Mouse (Mus musculus) cerebellum, adult 2 months (tissue): Measurements from ENCODE around the gene Rbck1. TPM values are rescaled to one million over a fixed set of nuclear protein-coding genes. Genes with fewer than 3 reads are reported as not detected.

ENCODE experiments used
- DNase-seq, 2 experiments: peaks; one replicate each; pipeline ENCODE4 v3.0.0; 2021
- H3K27ac ChIP-seq: fragments of 200-500 bp; 2 replicates; pipeline ENCODE4 v1.5.1; 2012; ENCODE audit warnings: low read length, control low read depth, inconsistent platforms; ENCODE audit not compliant: insufficient read depth
- H3K27me3 ChIP-seq: fragments of 200-500 bp; 2 replicates; pipeline ENCODE4 v1.6.1; 2012; ENCODE audit warnings: inconsistent platforms, mild to moderate bottlenecking, low read length, moderate library complexity; ENCODE audit not compliant: control insufficient read depth, insufficient read depth
- H3K4me1 ChIP-seq: fragments of 200-500 bp; 2 replicates; pipeline ENCODE4 v1.6.1; 2011; ENCODE audit warnings: low read length; ENCODE audit not compliant: control insufficient read depth, insufficient read depth
- H3K4me3 ChIP-seq: fragments of 200-500 bp; replicated peaks from 2 replicates; pipeline ENCODE3; 2011; ENCODE audit warnings: mild to moderate bottlenecking, low read depth, low read length, control low read depth; ENCODE audit not compliant: insufficient read depth
- CTCF ChIP-seq: fragments of 200-500 bp; IDR thresholded peaks from 2 replicates; pipeline ENCODE4 v1.5.1; 2011; ENCODE audit warnings: low read depth, mild to moderate bottlenecking, control low read depth, low read length, moderate library complexity, borderline replicate concordance; ENCODE audit not compliant: insufficient read depth
- POLR2A ChIP-seq: fragments of 200-500 bp; IDR thresholded peaks from 2 replicates; pipeline ENCODE4 v1.6.1; 2011; ENCODE audit warnings: low read length, control low read depth, borderline replicate concordance; ENCODE audit not compliant: insufficient read depth
- WGBS: fragments of 180-500 bp; shearing (Covaris S2); methylation state at CpG from one replicate; pipeline ENCODE4 v1.1.7; 2018; 5-methylcytosine and 5-hydroxymethylcytosine counted together
- polyA plus RNA-seq: library from polyadenylated mRNA; depleted of rRNA; stranded (reverse); fragments of >200 nt; gene quantifications from 2 replicates; pipeline ENCODE4 v1.2.3, GENCODE M21; 2012

Rbck1 gene
- polyA plus RNA-seq, 1 experiment: 208 TPM

DNA sequence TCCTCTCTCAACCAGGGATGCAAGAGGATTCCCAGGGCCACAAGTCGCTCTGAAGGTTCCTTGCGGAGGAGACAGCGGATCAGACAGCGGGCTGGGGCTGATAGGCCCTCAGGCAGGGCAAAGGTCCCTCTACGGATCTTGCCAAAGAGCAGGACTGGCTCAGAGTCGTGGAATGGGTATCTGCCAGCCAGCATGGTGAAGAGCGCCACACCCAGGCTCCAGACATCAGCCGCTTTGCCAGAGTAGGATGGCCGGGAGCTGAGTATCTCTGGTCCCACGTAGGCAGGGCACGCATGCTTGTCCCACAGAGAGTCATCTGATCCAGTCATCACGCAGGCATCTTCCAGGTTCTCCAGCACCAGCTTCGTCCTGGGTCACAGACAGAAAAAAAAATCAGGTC, 5.9 kb upstream of the Rbck1 start:
- H3K27ac ChIP-seq: no peak overlapping the region
- TF ChIP-seq POLR2A (no peak), CTCF (no peak)
- H3K4me3 ChIP-seq: no peak overlapping the region
- whole genome bisulfite sequencing: 88% methylated on average over 13 of the region's 13 CpGs
- no peaks in the 10 kb centered on the region; the same call in 1 of the 2 replicates for H3K4me1 ChIP-seq
- no peak for DNase-seq
- H3K27me3 ChIP-seq: no peaks in the 10 kb centered on the region

DNA sequence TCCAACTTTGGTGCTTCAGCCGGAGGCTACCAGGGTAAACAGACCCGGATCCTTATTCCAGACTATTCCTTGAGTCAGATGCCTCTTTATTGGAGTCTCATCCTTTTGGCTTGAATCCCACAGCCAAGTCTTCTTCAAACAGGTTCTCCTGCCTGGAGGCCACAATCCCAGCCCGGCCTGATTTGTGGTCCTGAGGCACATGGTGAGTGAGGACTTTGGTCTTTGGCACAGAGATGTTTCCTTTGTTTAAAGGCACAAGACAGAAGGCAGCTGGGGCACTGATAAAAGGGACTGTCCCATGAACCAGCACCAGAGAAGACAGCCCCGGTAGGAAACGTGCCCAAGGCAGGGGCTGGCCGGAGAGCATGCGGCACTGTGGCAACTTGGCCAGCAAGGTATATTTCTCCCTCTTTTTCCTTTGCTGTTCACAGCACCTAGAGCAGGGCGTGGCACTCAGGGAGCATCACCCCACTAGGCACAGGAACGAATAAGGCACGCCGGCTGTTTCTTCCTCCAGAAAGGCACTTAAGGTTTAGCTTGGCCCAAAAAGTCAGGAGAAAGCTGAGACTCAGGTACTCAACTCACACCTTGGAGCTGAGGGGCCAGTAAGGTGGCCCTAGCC, 5.2 kb upstream of the Rbck1 start:
- TF ChIP-seq CTCF: no peak
- TF ChIP-seq POLR2A: no peak
- Histone ChIP-seq H3K27ac (no peak overlapping the region), H3K4me1 (no peaks in the 10 kb centered on the region; the same call in 1 of the 2 replicates), H3K4me3 (no peak overlapping the region), H3K27me3 (no peaks in the 10 kb centered on the region)
- WGBS: 86% methylated on average over 11 of the region's 11 CpGs
- DNase-seq: no peak

DNA sequence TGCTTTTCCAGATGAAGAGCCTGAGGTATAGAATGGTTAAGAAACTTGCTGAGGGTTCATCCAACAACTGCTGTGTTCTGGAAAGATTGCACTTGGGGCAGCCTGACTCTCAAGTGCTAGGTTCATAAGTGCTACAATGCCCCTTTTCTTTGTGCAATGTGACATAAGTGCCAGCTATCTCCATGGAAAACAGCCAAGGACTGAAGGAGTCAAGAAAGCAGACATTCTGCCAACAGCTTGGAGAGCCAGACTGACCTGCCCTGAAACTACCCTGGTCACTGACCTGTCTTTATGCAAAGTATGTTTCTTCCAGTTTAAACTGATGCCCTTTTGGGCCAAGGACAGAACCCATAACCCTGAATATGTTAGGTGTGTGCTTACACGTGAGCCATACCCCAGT, 4.4 kb upstream of the Rbck1 start:
- 75% methylated on average over 1 of the region's 1 CpGs for WGBS
- no peaks in the 10 kb centered on the region for H3K27me3 ChIP-seq
- H3K4me1 ChIP-seq: no peaks in the 10 kb centered on the region; the same call in 1 of the 2 replicates
- H3K27ac ChIP-seq: no peak overlapping the region
- DNase-seq: peak in 1 of 2 experiments; percentile 54
- TF ChIP-seq CTCF (no peak), POLR2A (no peak)
- no peak overlapping the region for H3K4me3 ChIP-seq

DNA sequence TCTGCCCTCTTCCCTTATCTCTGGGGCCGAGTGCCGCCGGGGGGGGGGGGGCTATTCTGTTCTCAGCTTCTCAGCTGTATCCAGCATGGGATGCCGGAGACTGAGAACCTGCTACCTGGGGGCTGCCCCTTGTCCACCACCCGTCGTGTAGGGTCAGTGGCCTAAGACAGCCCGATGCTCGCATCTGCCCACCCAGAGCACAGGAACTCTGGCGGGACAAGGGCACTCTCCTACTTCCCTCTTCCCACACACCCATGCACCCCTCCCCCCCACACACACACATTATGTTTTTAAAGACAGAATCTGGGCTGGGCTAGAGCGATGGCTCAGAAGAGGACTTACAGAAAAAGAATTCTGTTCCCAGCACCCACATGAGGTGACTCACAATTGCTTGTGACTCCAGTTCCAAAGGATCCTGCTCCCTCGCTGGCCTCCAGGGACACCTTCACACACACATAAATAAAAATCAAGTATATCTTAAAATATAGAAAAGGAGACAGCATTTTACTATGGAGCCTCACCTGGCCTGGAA, 2.9 kb upstream of the Rbck1 start:
- peaks cover 3% of the 10 kb centered on the region for H3K4me1 ChIP-seq
- no peak for DNase-seq
- no peak for TF ChIP-seq CTCF
- no peak for TF ChIP-seq POLR2A
- 55% methylated on average over 11 of the region's 11 CpGs for WGBS
- no peaks in the 10 kb centered on the region for H3K27me3 ChIP-seq
- no peak overlapping the region for H3K4me3 ChIP-seq
- H3K27ac ChIP-seq: no peak overlapping the region

DNA sequence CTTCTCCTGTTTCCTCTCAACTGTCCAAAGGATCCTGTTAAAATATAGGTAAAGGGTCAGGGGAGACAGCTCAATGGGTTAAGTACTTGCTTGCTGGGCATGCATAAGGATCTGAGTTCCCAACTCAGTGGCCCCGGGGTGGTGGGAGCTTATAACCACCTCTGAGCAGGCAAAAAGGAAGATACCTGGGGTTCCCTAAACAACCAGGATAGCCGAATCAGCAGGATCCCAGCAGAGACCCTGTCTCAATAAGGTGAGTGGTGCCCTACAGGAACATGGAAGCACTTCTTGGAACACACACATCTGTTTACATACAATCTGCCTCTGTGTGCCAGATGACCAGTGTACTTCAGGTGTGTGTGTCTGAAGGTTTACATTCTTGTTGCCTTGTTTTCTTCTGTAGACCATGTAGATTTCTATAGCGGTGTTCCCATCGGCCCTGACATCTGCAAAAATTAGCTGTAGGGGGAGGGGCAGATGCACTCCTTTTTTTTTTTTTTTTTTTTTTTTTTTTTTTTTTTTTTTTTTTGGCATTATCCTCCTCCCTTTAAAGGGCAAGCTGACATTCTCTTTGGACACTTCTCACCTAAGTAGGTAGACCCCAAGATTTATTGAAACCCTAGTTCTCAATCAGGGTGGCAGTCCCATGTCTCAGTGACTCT, 1.0 kb upstream of the Rbck1 start:
- no peak for TF ChIP-seq POLR2A
- TF ChIP-seq CTCF: no peak
- no peak for DNase-seq
- Histone ChIP-seq H3K4me3 (no peak overlapping the region), H3K27me3 (no peaks in the 10 kb centered on the region), H3K4me1 (peaks cover 3% of the 10 kb centered on the region; the same call in 1 of the 2 replicates), H3K27ac (no peak overlapping the region)
- 77% methylated on average over 4 of the region's 4 CpGs for WGBS

DNA sequence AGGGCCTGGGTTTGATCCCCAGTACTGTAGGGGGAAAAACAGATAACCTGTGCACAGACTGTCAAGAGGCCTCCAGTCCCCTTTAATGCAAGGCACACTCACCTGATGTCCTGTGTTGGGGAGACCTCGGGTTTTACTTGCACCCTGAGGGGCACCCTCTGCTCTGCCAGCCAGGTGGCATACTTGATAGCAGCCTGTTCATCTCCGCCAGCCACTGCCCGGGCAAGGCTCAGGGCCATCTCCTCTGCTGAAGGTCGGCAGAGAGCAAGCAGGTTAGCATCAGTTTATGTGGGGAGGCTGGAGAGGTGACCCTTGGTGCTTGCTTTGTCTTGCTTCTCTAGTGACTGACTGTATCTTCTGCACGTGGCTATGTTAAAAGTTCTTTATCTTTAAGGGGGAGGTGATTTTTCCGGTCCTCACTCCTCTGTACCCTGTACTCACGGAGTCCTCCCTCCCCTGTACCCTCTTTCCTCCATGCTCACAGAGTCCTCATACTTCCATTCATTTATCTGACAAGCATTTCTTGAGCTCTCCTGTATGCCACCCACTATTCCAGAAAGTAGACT, 1.5 kb downstream of the Rbck1 start:
- 34% methylated on average over 7 of the region's 7 CpGs for WGBS
- peaks cover 3% of the 10 kb centered on the region; the same call in 1 of the 2 replicates for H3K4me1 ChIP-seq
- H3K27ac ChIP-seq: no peak overlapping the region
- H3K27me3 ChIP-seq: no peaks in the 10 kb centered on the region
- no peak for DNase-seq
- peak overlapping the region; percentile 23 for H3K4me3 ChIP-seq
- TF ChIP-seq POLR2A (no peak), CTCF (no peak)

DNA sequence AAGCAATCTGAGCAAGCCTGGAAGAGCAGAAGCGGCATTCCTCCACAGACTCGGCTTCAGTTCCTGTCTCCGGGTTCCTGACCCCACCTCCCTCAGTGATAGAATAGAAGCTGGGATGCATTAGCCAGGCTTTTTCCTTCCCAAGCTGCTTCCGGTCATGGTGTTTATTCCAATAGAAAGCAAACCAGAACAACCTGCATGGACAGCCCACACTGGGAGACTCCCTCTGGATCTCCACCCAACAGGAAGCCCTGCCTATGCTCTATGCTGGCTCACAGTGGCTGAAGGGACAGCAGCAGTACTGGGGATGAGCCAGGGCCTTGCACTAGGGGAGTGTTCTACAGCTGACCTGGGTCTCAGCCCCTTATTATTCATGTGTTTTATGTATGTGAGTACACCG, 4.5 kb downstream of the Rbck1 start:
- TF ChIP-seq POLR2A (no peak), CTCF (no peak)
- 77% methylated on average over 5 of the region's 5 CpGs for WGBS
- Histone ChIP-seq H3K4me1 (peaks cover 19% of the 10 kb centered on the region), H3K27me3 (no peaks in the 10 kb centered on the region), H3K27ac (no peak overlapping the region), H3K4me3 (no peak overlapping the region)
- no peak for DNase-seq
